Mouse (Mus musculus) cortical plate, adult 2 months (tissue): ENCODE measurements around the gene Tnpo3.

Experiments used
- CTCF ChIP-seq: fragments of 200-500 bp; IDR thresholded peaks from 2 replicates; pipeline ENCODE4 v1.5.1; 2011; ENCODE audit warnings: mild to moderate bottlenecking, control low read depth, low read length; ENCODE audit not compliant: insufficient read depth; ENCODE audit errors: extremely low read depth
- POLR2A ChIP-seq: fragments of 200-500 bp; IDR thresholded peaks from 2 replicates; pipeline ENCODE4 v1.6.1; 2011; ENCODE audit warnings: mild to moderate bottlenecking, low read length, control low read depth; ENCODE audit not compliant: insufficient read depth; ENCODE audit errors: extremely low read depth

GRCm38 (mm10) chr6:29535316-29535715 lies 74.4 kb downstream of the Tnpo3 start:
- TF ChIP-seq CTCF (no peak), POLR2A (no peak)
